Mouse (Mus musculus) gastrocnemius, postnatal 14 days (tissue): ENCODE measurements around the gene Arfip2. TPM values are rescaled to one million over a fixed set of nuclear protein-coding genes. Genes with fewer than 3 reads are reported as not detected.

Experiments
- DNase-seq: peaks from one replicate; pipeline ENCODE4 v3.0.0; 2021; ENCODE audit warnings: mixed read lengths
- intact Hi-C: fragments of 180-260 bp; cut with DNase I; formaldehyde crosslinking; loops from one replicate; pipeline ENCODE4 v1.15.1; 2025; ENCODE audit warnings: low total_unique reads
- total RNA-seq, 2 experiments: library from RNA; stranded (reverse); gene quantifications; 2 replicates each; pipeline ENCODE4 v1.2.3; 2021

The Arfip2 gene
- total RNA-seq, 2 experiments from 2014 or later, result 12.2 to 14.5 TPM

- DNase-seq, result no peak
- intact Hi-C loops, result no loop called here
These were observed 20.5 kb downstream of the Arfip2 start for GRCm38 (mm10) chr7:105619701-105620100.

- no peak for DNase-seq
- intact Hi-C loops, result no loop called here
These were observed 22.4 kb downstream of the Arfip2 start for GRCm38 (mm10) chr7:105617810-105618209.

DNA sequence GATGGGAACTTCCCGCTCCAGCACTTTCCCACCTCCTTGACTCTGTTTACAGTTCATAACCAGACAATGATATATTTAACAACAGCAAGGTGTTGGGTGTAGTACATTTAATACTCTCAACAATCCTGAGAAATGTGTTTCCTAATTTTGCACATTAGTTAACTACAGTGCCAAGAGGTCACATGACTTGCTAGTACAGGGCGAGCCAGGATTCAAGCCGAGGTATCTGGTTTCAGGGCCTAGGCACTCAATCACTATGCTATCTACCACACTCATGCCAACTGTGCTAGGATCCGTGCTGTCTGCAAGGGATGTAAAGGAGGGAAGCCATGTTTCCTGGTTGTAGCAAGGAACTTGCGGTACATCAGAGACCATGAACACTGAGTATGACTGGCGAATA lies 23.7 kb downstream of the Arfip2 start:
- DNase-seq, result no peak
- intact Hi-C loops, result no loop called here

GRCm38 (mm10) chr7:105615720-105616119 lies 24.5 kb downstream of the Arfip2 start:
- intact Hi-C loops, result no loop called here
- no peak for DNase-seq

DNA sequence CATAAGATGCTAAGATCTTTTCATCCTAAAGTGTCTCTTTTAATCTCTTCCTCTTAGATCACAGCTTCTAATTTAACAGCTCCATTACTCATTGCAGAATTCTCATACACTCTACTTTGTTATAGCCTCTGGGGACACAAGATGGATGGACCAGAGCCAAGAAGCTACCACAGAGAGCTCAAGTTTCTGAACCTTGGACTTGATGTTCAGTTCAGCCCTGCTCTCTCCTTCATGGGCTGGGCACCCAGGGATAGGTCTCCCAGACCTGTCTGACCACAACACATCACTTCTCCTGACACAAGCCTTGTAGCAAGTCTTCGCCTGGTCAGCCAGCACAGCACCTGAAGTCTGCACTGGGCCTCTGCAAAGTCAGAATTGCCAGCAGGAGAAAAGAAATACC lies 25.8 kb downstream of the Arfip2 start:
- DNase-seq, result no peak
- intact Hi-C loops, result no loop called here

- intact Hi-C loops, result no loop called here
- DNase-seq, result no peak
These were observed 28.4 kb downstream of the Arfip2 start for GRCm38 (mm10) chr7:105611767-105612166.

GRCm38 (mm10) chr7:105608467-105608866 lies 31.7 kb downstream of the Arfip2 start:
- no peak for DNase-seq
- intact Hi-C loops, result no loop called here

GRCm38 (mm10) chr7:105602860-105603623 lies 37.2 kb downstream of the Arfip2 start:
- DNase-seq, result peak; percentile 54
- intact Hi-C loops, result no loop called here

DNA sequence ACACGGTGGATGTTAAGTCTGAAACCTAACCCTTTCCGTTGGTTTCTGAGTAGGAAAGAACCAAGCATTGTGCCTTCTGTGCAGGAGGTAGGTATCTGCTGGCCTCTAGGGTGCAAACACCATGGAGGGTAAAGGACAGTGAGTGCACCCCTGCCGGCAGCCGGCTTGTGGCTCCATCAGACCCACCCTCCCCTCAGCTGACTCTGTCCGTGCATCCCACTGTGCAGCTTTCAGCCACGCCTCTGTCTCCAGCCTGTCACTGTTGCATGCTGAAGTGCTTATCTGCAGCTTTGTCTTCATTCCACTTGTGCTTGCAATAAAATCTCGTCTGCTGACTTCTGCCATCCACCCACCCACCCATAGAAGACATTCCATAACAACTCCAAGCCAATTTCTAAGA lies 50.1 kb downstream of the Arfip2 start:
- no peak for DNase-seq
- intact Hi-C loops, result no loop called here

- intact Hi-C loops, result no loop called here
These were observed 51.8 kb downstream of the Arfip2 start for GRCm38 (mm10) chr7:105588325-105588912.

More at GRCm38 (mm10) chr7:105588325-105588912, 51.8 kb downstream of the Arfip2 start:
- DNase-seq, result no peak

Other genes with a start within 250 kb of the Arfip2 start
- gene Fam160a2, start 240.4 kb downstream of the Arfip2 start, total RNA-seq, result 10 to 100 TPM in 1 of 2 experiments, 1 to 10 TPM in 1; 9.6 to 12.2 TPM
- not detected for gene Cnga4, start 235.8 kb downstream of the Arfip2 start, total RNA-seq
- gene Cckbr, start 214.7 kb downstream of the Arfip2 start, total RNA-seq, result not detected
- gene Cavin3, start 158.1 kb downstream of the Arfip2 start, total RNA-seq, result 10 to 100 TPM; 27.7 to 33.5 TPM
- 10 to 100 TPM; 43.7 to 44.1 TPM for gene Smpd1, start 86.1 kb downstream of the Arfip2 start, total RNA-seq
- 10 to 100 TPM in 1 of 2 experiments, 1 to 10 TPM in 1; 8.9 to 10.1 TPM for gene Apbb1, start 58.8 kb downstream of the Arfip2 start, total RNA-seq
- not detected for gene Hpx, start 40.3 kb downstream of the Arfip2 start, total RNA-seq
- 10 to 100 TPM; 14.3 to 16.4 TPM for gene Trim3, start 6.8 kb downstream of the Arfip2 start, total RNA-seq
- gene Timm10b, start 360 bp downstream of the Arfip2 start, total RNA-seq, result 10 to 100 TPM; 70.3 to 72.0 TPM
- 1 to 10 TPM; 1.1 to 2.4 TPM for gene Gm45799, start 136 bp upstream of the Arfip2 start, total RNA-seq
- gene Dnhd1, start 10.4 kb upstream of the Arfip2 start, total RNA-seq, result under 1 TPM; 0.55 to 0.57 TPM
- 10 to 100 TPM; 78.2 to 86.1 TPM for gene Ilk, start 96.2 kb upstream of the Arfip2 start, total RNA-seq
- gene Rrp8, start 97.0 kb upstream of the Arfip2 start, total RNA-seq, result 10 to 100 TPM in 1 of 2 experiments, 1 to 10 TPM in 1; 7.5 to 10.7 TPM
- 10 to 100 TPM; 75.4 to 76.3 TPM for gene Taf10, start 103.9 kb upstream of the Arfip2 start, total RNA-seq
- gene Tpp1, start 111.8 kb upstream of the Arfip2 start, total RNA-seq, result 10 to 100 TPM; 30.7 to 35.0 TPM
- 10 to 100 TPM in 1 of 2 experiments, 1 to 10 TPM in 1; 9.2 to 14.2 TPM for gene Dchs1, start 147.2 kb upstream of the Arfip2 start, total RNA-seq
- 100 to 1,000 TPM; 136 to 145 TPM for gene Mrpl17, start 170.7 kb upstream of the Arfip2 start, total RNA-seq